25 mouse cellular contexts compared by ENCODE assay signal in the genomic region with DNA sequence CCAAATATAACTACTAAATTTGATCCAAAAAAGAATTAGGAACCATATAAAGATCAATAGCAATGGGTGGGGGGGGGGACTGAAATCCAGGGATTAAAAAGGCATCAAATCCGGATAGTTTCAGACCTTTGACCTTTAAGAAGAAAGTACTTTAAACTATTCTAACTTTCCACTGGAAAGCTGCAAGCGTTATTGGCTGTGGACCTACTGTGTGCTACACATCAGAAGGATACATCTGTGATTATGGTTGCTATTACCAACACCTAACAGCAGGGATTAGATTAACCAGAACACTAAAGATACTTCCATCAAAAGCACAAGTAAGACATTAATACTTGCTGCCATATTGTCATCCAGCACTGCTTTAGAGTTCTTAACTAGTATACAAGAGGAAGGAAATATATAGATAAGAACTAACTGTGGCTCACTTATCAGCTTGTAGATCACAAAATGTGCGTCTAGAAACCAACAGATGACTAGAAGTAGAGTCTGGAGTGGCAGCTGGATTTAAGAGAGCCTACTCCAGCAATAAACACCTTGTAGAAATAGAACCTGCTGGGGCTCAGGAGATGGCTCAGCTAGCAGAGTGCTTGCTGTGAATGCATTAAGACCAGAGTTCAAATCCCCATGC. TPM values are rescaled to one million over a fixed set of nuclear protein-coding genes. Genes with fewer than 3 reads are reported as not detected.
DNase-seq lines count a peak whose midpoint lies in the region; TF ChIP-seq lines count a peak whose summit lies in the region.
"Had no signal": no experiment of that assay in that cellular context is flagged by ENCODE, and none has a peak within 500 bp of the region (broad histone marks: within the 10 kb centered on the region; RNA-seq: fewer than 3 reads in every experiment).

No protein-coding gene starts in this region.

- TF ChIP-seq POLR2A in CH12.LX (IDR thresholded peaks at IDR 0.05; ENCODE audit: low read depth, low read length): no peak

- TF ChIP-seq EP300 in CH12.LX (IDR thresholded peaks at IDR 0.05; ENCODE audit: low read length): no peak

- no peak overlapping the region for H3K4me3 ChIP-seq in CH12.LX (replicated peaks in 1 of 3; ENCODE audit: low read depth in 2 of 3, low read length in 2 of 3, poor library complexity in 1 of 3)
- H3K4me3 ChIP-seq: embryonic facial prominence, embryonic 12.5 days; embryonic facial prominence, embryonic 15.5 days; gastrocnemius, adult 2 months; heart, adult 2 months; heart, embryonic 10.5 days; heart, embryonic 13.5 days had no signal

- H3K4me1 ChIP-seq in CH12.LX (ENCODE audit: control insufficient read depth in 1 of 2, insufficient read depth in 2 of 2): no peaks in the 10 kb centered on the region
- H3K4me1 ChIP-seq: embryonic facial prominence, embryonic 12.5 days; embryonic facial prominence, embryonic 15.5 days had no signal

- no peak for TF ChIP-seq CTCF in CH12.LX (conservative IDR thresholded peaks at IDR 0.05 in 1 of 2, IDR thresholded peaks at IDR 0.05 in 1 of 2; ENCODE audit: low read depth in 2 of 2, low read length in 2 of 2)

- H3K4me2 ChIP-seq in CH12.LX (ENCODE audit: insufficient read depth, low read depth, poor library complexity, severe bottlenecking): no peak overlapping the region
- H3K4me2 ChIP-seq: embryonic facial prominence, embryonic 12.5 days; embryonic facial prominence, embryonic 15.5 days; heart, embryonic 13.5 days; hindbrain, embryonic 14.5 days had no signal

- H3K27me3 ChIP-seq in CH12.LX (replicated peaks): no peaks in the 10 kb centered on the region
- H3K27me3 ChIP-seq: embryonic facial prominence, embryonic 12.5 days; embryonic facial prominence, embryonic 15.5 days; heart, embryonic 13.5 days; Patski had no signal

- H3K27ac ChIP-seq in CH12.LX (ENCODE audit: insufficient read depth, low read depth): no peak overlapping the region
- H3K27ac ChIP-seq: embryonic facial prominence, embryonic 12.5 days; embryonic facial prominence, embryonic 15.5 days; gastrocnemius, adult 2 months; heart, adult 2 months; heart, embryonic 10.5 days; heart, embryonic 13.5 days; hindbrain, embryonic 14.5 days; hindbrain, postnatal 0 days had no signal

- dilution Hi-C loops in CH12.LX (cut with MboI; ENCODE audit: extremely low pct_ligation_motif_present, extremely low pct_unique_long_range_greater_than_20kb, low sequenced_read_pairs): no loop called here

- H3K36me3 ChIP-seq in CH12.LX (replicated peaks in 1 of 2; ENCODE audit: control insufficient read depth in 1 of 2, insufficient read depth in 1 of 2, low read length in 1 of 2): no peaks in the 10 kb centered on the region
- H3K36me3 ChIP-seq: embryonic facial prominence, embryonic 12.5 days; heart, embryonic 10.5 days; heart, embryonic 13.5 days had no signal

- no peak for TF ChIP-seq RAD21 in CH12.LX (IDR thresholded peaks at IDR 0.05; ENCODE audit: low read depth, low read length)

- DNase-seq in heart, adult 11 months: peak; percentile 18
- DNase-seq in heart, adult 18-20 months: no peak
- DNase-seq in 416B (ENCODE audit: low read depth) (peak; percentile 42), CH12.LX (ENCODE audit: extremely low read depth) (no peak)
- DNase-seq in cerebellum, adult 9-10 months: no peak
- DNase-seq in natural killer cell, adult 2 months (ENCODE audit: low spot score in 2 of 2): no peak
- DNase-seq: adrenal gland, postnatal 10 days; adrenal gland, postnatal 36 days; cerebellum, adult 18-20 months; cerebellum, adult 9-11 months; cerebellum, postnatal 25 days; forebrain, postnatal 0 days; gastrocnemius, adult 2 months; gastrocnemius, postnatal 14 days; heart, adult 2 months; heart, postnatal 14 days; heart, postnatal 4 days had no signal

- H3K9ac ChIP-seq in CH12.LX (ENCODE audit: insufficient read depth, low read depth): no peak overlapping the region
- H3K9ac ChIP-seq: embryonic facial prominence, embryonic 12.5 days; embryonic facial prominence, embryonic 15.5 days; forebrain, postnatal 0 days; heart, embryonic 13.5 days; hindbrain, embryonic 14.5 days had no signal

- no peaks in the 10 kb centered on the region for H3K9me3 ChIP-seq in CH12.LX (replicated peaks; ENCODE audit: low read length)
- H3K9me3 ChIP-seq: embryonic facial prominence, embryonic 12.5 days; embryonic facial prominence, embryonic 15.5 days; heart, embryonic 10.5 days; heart, embryonic 13.5 days had no signal

- H3K79me2 ChIP-seq in CH12.LX (replicated peaks; ENCODE audit: control insufficient read depth, extremely low read depth, insufficient read depth, poor library complexity, severe bottlenecking): no peaks in the 10 kb centered on the region

- in situ Hi-C loops in CH12.LX (cut with MboI; ENCODE audit: low pct_ligation_motif_present, low pct_unique_long_range_greater_than_20kb, low sequenced_read_pairs): no loop called here

TF ChIP-seq in CH12.LX, 34 proteins besides CTCF, POLR2A, EP300 and RAD21:
- TF ChIP-seq ZKSCAN1 (IDR thresholded peaks at IDR 0.05; ENCODE audit: borderline replicate concordance, low read depth, low read length): peak; percentile 67
- TF ChIP-seq CHD1 (IDR thresholded peaks at IDR 0.05; ENCODE audit: low read depth, low read length): no peak

RNA-seq across cellular contexts. Expression of gene Cybrd1, which starts 14.3 kb away (rescaled TPM):
- 1 to 10 TPM in 1 of 2 experiments, under 1 TPM in 1; 0.87 to 1.9 TPM for total RNA-seq in heart, adult 18-20 months (2021)
- not detected in 2 replicates for total RNA-seq in CH12.LX (2012; rRNA removed)
- not detected in 2 replicates for total RNA-seq in CH12.LX (2014; rRNA removed)
- not detected in 2 replicates for polyA plus RNA-seq in CH12.LX (2012; ENCODE audit: insufficient read length, low read depth)
- polyA plus RNA-seq: C2C12 had no signal

Comparison
In these comparisons a context has a peak if more than half of its experiments do, and no peak if none do; other contexts are left out.
1. DNase-seq: peak in heart, adult 11 months (single experiment) and 416B (single experiment); none in heart, adult 18-20 months (0 of 2), CH12.LX (single experiment), cerebellum, adult 9-10 months (single experiment) and natural killer cell, adult 2 months (0 of 2).